Comparison of ENCODE assay signal across 8 mouse cellular contexts in genomic region chr3:151293981-151294605, GRCm38 (mm10).
DNase-seq lines count a peak whose midpoint lies in the region; ATAC-seq lines count a peak whose summit lies in the region.

No protein-coding gene starts in this region.

- no peak overlapping the region for H3K4me2 ChIP-seq in midbrain, embryonic 11.5 days

- peak; percentile 96 for ATAC-seq in midbrain, embryonic 11.5 days (ENCODE audit: low FRiP score)

- no peak overlapping the region for H3K4me3 ChIP-seq in limb, embryonic 10.5 days
- H3K4me3 ChIP-seq in midbrain, embryonic 11.5 days (ENCODE audit: low read depth, low read length) = no peak overlapping the region

- H3K27me3 ChIP-seq in limb, embryonic 10.5 days (ENCODE audit: low read depth, poor library complexity, severe bottlenecking) = no peaks in the 10 kb centered on the region
- H3K27me3 ChIP-seq in midbrain, embryonic 11.5 days (ENCODE audit: control insufficient read depth, insufficient read depth, low read length) = no peaks in the 10 kb centered on the region

- H3K9me3 ChIP-seq in limb, embryonic 10.5 days (replicated peaks) = no peaks in the 10 kb centered on the region
- H3K9me3 ChIP-seq in midbrain, embryonic 11.5 days (ENCODE audit: control insufficient read depth, low read length) = no peaks in the 10 kb centered on the region

- peak overlapping the region; percentile 58; the same call in 1 of the 2 replicates for H3K27ac ChIP-seq in limb, embryonic 10.5 days
- H3K27ac ChIP-seq in midbrain, embryonic 11.5 days (ENCODE audit: low read depth, low read length) = peak overlapping the region; percentile 8; the same call in 1 of the 2 replicates

- DNase-seq in gastrocnemius, postnatal 10 days = peak; percentile 8
- no peak for DNase-seq in gastrocnemius, adult 18-20 months (ENCODE audit: low spot score)
- DNase-seq in embryo, embryonic 9.5 days (ENCODE audit: extremely low spot score) = peak; percentile 29
- DNase-seq in heart, postnatal 10 days = peak; percentile 39 to 53
- DNase-seq in limb, embryonic 10.5 days (ENCODE audit: low spot score) = peak; percentile 31
- peak; percentile 92 for DNase-seq in midbrain, embryonic 11.5 days (ENCODE audit: low spot score, missing footprints)
- peak; percentile 5 for DNase-seq in yolk sac, embryonic 10.5 days (ENCODE audit: low spot score)
- no peak for DNase-seq in ovary, postnatal 14 days (ENCODE audit: low spot score)

- no peaks in the 10 kb centered on the region for H3K36me3 ChIP-seq in limb, embryonic 10.5 days
- no peaks in the 10 kb centered on the region for H3K36me3 ChIP-seq in midbrain, embryonic 11.5 days (ENCODE audit: control insufficient read depth, insufficient read depth, low read length)

- intact Hi-C loops in heart, postnatal 10 days (cut with DNase I) = loop anchor here (5.0 to 10.0 kb wide), 2 partner anchors 139 to 143 kb away; partner anchors contain the start of gene Adgrl4

- H3K9ac ChIP-seq in midbrain, embryonic 11.5 days (ENCODE audit: low read length) = peak overlapping the region; percentile 24; the same call in 1 of the 2 replicates

- 66% methylated on average over 11 of the region's 11 CpGs for WGBS in limb, embryonic 10.5 days
- 21% methylated on average over 11 of the region's 11 CpGs for WGBS in midbrain, embryonic 11.5 days

- peaks cover 7% of the 10 kb centered on the region for H3K4me1 ChIP-seq in limb, embryonic 10.5 days
- H3K4me1 ChIP-seq in midbrain, embryonic 11.5 days (ENCODE audit: control insufficient read depth, insufficient read depth, low read length) = peaks cover 3% of the 10 kb centered on the region; the same call in 1 of the 2 replicates

Comparison
In these comparisons a context has a peak if more than half of its experiments do, and no peak if none do; other contexts are left out.
1. DNase-seq: peak in gastrocnemius, postnatal 10 days (single experiment), embryo, embryonic 9.5 days (single experiment), heart, postnatal 10 days (2 of 2), limb, embryonic 10.5 days (single experiment), midbrain, embryonic 11.5 days (single experiment) and yolk sac, embryonic 10.5 days (single experiment); none in gastrocnemius, adult 18-20 months (single experiment) and ovary, postnatal 14 days (single experiment).